Mouse (Mus musculus) forebrain, embryonic 11.5 days (tissue): ENCODE results near the gene Abcb4. TPM values are rescaled to one million over a fixed set of nuclear protein-coding genes. Genes with fewer than 3 reads are reported as not detected.

ENCODE experiments used
- ATAC-seq: fragments of 200-750 bp; cut with Nextera tagmentation; replicated peaks from 2 replicates; pipeline ENCODE4 v1.8.0; 2017; ENCODE audit warnings: moderate TSS enrichment; ENCODE audit not compliant: low FRiP score
- DNase-seq: peaks from one replicate; pipeline ENCODE4 v3.0.0-alpha.2; 2017; ENCODE audit warnings: low spot score
- H3K27ac ChIP-seq: fragments of 300-500 bp; sonication (generic); 2 replicates; pipeline ENCODE4 v1.5.1; 2014; ENCODE audit warnings: low read depth, low read length
- H3K27me3 ChIP-seq: fragments of 300-500 bp; sonication (generic); 2 replicates; pipeline ENCODE4 v1.6.1; 2014; ENCODE audit warnings: mild to moderate bottlenecking, low read length, mixed read lengths; ENCODE audit not compliant: control insufficient read depth, insufficient read depth
- H3K36me3 ChIP-seq: fragments of 300-500 bp; sonication (generic); 2 replicates; pipeline ENCODE4 v1.6.1; 2014; ENCODE audit warnings: mild to moderate bottlenecking, low read length, moderate library complexity, mixed read lengths; ENCODE audit not compliant: control insufficient read depth, insufficient read depth
- H3K4me1 ChIP-seq: fragments of 300-500 bp; sonication (generic); replicated peaks from 2 replicates; pipeline ENCODE4 v1.6.1; 2014; ENCODE audit warnings: low read length, mixed read lengths; ENCODE audit not compliant: control insufficient read depth, insufficient read depth
- H3K4me2 ChIP-seq: fragments of 300-500 bp; sonication (generic); 2 replicates; pipeline ENCODE4 v1.6.1; 2014; ENCODE audit warnings: low read depth, mild to moderate bottlenecking, low read length, moderate library complexity, mixed read lengths; ENCODE audit not compliant: severe bottlenecking
- H3K4me3 ChIP-seq: fragments of 300-500 bp; sonication (generic); 2 replicates; pipeline ENCODE4 v1.5.1; 2014; ENCODE audit warnings: low read depth, low read length
- H3K9ac ChIP-seq: fragments of 300-500 bp; sonication (generic); 2 replicates; pipeline ENCODE4 v1.6.1; 2014; ENCODE audit warnings: low read length
- H3K9me3 ChIP-seq: fragments of 300-500 bp; sonication (generic); 2 replicates; pipeline ENCODE4 v1.6.1; 2016; ENCODE audit warnings: low read length, mixed read lengths; ENCODE audit not compliant: control insufficient read depth
- WGBS: fragments of 180-500 bp; shearing (Covaris S2); extraction: QIAGEN DNeasy Blood & Tissue Kit; methylation state at CpG from one replicate; pipeline ENCODE4 v1.1.7; 2014; 5-methylcytosine and 5-hydroxymethylcytosine counted together
- polyA plus RNA-seq: library from polyadenylated mRNA; unstranded; fragments of >200 nt; fragmentation: Nextera tagmentation; extraction: Ambion mirVana; gene quantifications from 2 replicates; pipeline ENCODE4 v1.2.1, GENCODE M21; 2014

Abcb4 gene
- polyA plus RNA-seq, 1 experiment from 2014 or later: 0.88 TPM

- Histone ChIP-seq H3K4me3 (no peak overlapping the region), H3K27me3 (peaks cover 5% of the 10 kb centered on the region), H3K27ac (no peak overlapping the region), H3K36me3 (no peaks in the 10 kb centered on the region), H3K9me3 (no peaks in the 10 kb centered on the region), H3K4me1 (no peaks in the 10 kb centered on the region), H3K4me2 (no peak overlapping the region), H3K9ac (no peak overlapping the region)
- no peak for DNase-seq
- WGBS: 58% methylated on average over 3 of the region's 3 CpGs
- no peak for ATAC-seq
These were observed 4.7 kb downstream of the Abcb4 start for GRCm38 (mm10) chr5:8898246-8898645.

- no peak overlapping the region for H3K27ac ChIP-seq
- H3K4me3 ChIP-seq: no peak overlapping the region
- no peak overlapping the region for H3K9ac ChIP-seq
- H3K36me3 ChIP-seq: no peaks in the 10 kb centered on the region
- no peaks in the 10 kb centered on the region for H3K4me1 ChIP-seq
- no peak overlapping the region for H3K4me2 ChIP-seq
- DNase-seq: no peak
- WGBS: 90% methylated on average over 1 of the region's 1 CpGs
- ATAC-seq: no peak
- H3K27me3 ChIP-seq: no peaks in the 10 kb centered on the region
- H3K9me3 ChIP-seq: no peaks in the 10 kb centered on the region
These were observed 7.5 kb downstream of the Abcb4 start for GRCm38 (mm10) chr5:8901001-8901400.

- H3K27me3 ChIP-seq: no peaks in the 10 kb centered on the region
- DNase-seq (no peak), ATAC-seq (no peak)
- H3K4me3 ChIP-seq: no peak overlapping the region
- no peak overlapping the region for H3K9ac ChIP-seq
- H3K4me1 ChIP-seq: no peaks in the 10 kb centered on the region
- no peaks in the 10 kb centered on the region for H3K9me3 ChIP-seq
- H3K4me2 ChIP-seq: no peak overlapping the region
- 80% methylated on average over 6 of the region's 6 CpGs for WGBS
- no peak overlapping the region for H3K27ac ChIP-seq
- H3K36me3 ChIP-seq: no peaks in the 10 kb centered on the region
These were observed 8.8 kb downstream of the Abcb4 start for GRCm38 (mm10) chr5:8902141-8902817.

GRCm38 (mm10) chr5:8904539-8904938 is 11.0 kb downstream of the Abcb4 start:
- no peaks in the 10 kb centered on the region for H3K4me1 ChIP-seq
- 57% methylated on average over 6 of the region's 6 CpGs for WGBS

GRCm38 (mm10) chr5:8911567-8912198 is 18.2 kb downstream of the Abcb4 start:
- WGBS: 81% methylated on average over 8 of the region's 8 CpGs
- H3K4me3 ChIP-seq: no peak overlapping the region

More at GRCm38 (mm10) chr5:8904539-8904938, 11.0 kb downstream of the Abcb4 start:
- DNase-seq (no peak), ATAC-seq (no peak)
- H3K4me2 ChIP-seq: no peak overlapping the region
- H3K9me3 ChIP-seq: no peaks in the 10 kb centered on the region
- no peak overlapping the region for H3K4me3 ChIP-seq
- no peak overlapping the region for H3K27ac ChIP-seq
- H3K36me3 ChIP-seq: no peaks in the 10 kb centered on the region
- no peaks in the 10 kb centered on the region for H3K27me3 ChIP-seq
- H3K9ac ChIP-seq: no peak overlapping the region

GRCm38 (mm10) chr5:8916400-8916799 is 22.9 kb downstream of the Abcb4 start:
- Histone ChIP-seq H3K4me1 (no peaks in the 10 kb centered on the region), H3K9ac (no peak overlapping the region), H3K27me3 (no peaks in the 10 kb centered on the region), H3K36me3 (no peaks in the 10 kb centered on the region), H3K4me2 (no peak overlapping the region), H3K27ac (no peak overlapping the region), H3K4me3 (no peak overlapping the region), H3K9me3 (no peaks in the 10 kb centered on the region)
- WGBS: 90% methylated on average over 2 of the region's 2 CpGs
- DNase-seq (no peak), ATAC-seq (no peak)

More at GRCm38 (mm10) chr5:8911567-8912198, 18.2 kb downstream of the Abcb4 start:
- no peak overlapping the region for H3K4me2 ChIP-seq
- no peaks in the 10 kb centered on the region for H3K36me3 ChIP-seq
- ATAC-seq (no peak), DNase-seq (no peak)
- H3K9me3 ChIP-seq: no peaks in the 10 kb centered on the region
- H3K4me1 ChIP-seq: no peaks in the 10 kb centered on the region
- H3K27me3 ChIP-seq: no peaks in the 10 kb centered on the region
- no peak overlapping the region for H3K27ac ChIP-seq
- H3K9ac ChIP-seq: no peak overlapping the region

- Histone ChIP-seq H3K9ac (no peak overlapping the region), H3K4me2 (no peak overlapping the region), H3K27ac (no peak overlapping the region), H3K9me3 (no peaks in the 10 kb centered on the region), H3K36me3 (no peaks in the 10 kb centered on the region), H3K4me1 (no peaks in the 10 kb centered on the region), H3K27me3 (no peaks in the 10 kb centered on the region), H3K4me3 (no peak overlapping the region)
- DNase-seq (no peak), ATAC-seq (no peak)
- 83% methylated on average over 6 of the region's 6 CpGs for WGBS
These were observed 23.6 kb downstream of the Abcb4 start for GRCm38 (mm10) chr5:8917069-8917468.

- peaks cover 3% of the 10 kb centered on the region; the same call in 1 of the 2 replicates for H3K9me3 ChIP-seq
- no peaks in the 10 kb centered on the region for H3K4me1 ChIP-seq
- H3K27me3 ChIP-seq: no peaks in the 10 kb centered on the region
- 91% methylated on average over 9 of the region's 9 CpGs for WGBS
- DNase-seq (no peak), ATAC-seq (no peak)
- no peak overlapping the region for H3K4me3 ChIP-seq
- H3K9ac ChIP-seq: no peak overlapping the region
- H3K36me3 ChIP-seq: no peaks in the 10 kb centered on the region
- no peak overlapping the region for H3K4me2 ChIP-seq
- H3K27ac ChIP-seq: no peak overlapping the region
These were observed 34.9 kb downstream of the Abcb4 start for GRCm38 (mm10) chr5:8928440-8928839.

- DNase-seq (no peak), ATAC-seq (no peak)
- no peaks in the 10 kb centered on the region for H3K36me3 ChIP-seq
- WGBS: 94% methylated on average over 7 of the region's 7 CpGs
- no peaks in the 10 kb centered on the region for H3K4me1 ChIP-seq
- H3K27me3 ChIP-seq: no peaks in the 10 kb centered on the region
- H3K9ac ChIP-seq: no peak overlapping the region
- H3K4me3 ChIP-seq: no peak overlapping the region
- no peaks in the 10 kb centered on the region for H3K9me3 ChIP-seq
- H3K4me2 ChIP-seq: no peak overlapping the region
- H3K27ac ChIP-seq: no peak overlapping the region
These were observed 44.4 kb downstream of the Abcb4 start for GRCm38 (mm10) chr5:8937965-8938364.
